Comparison of ENCODE assay signal across 8 mouse cellular contexts in genomic region chr9:40636054-40636453, GRCm38 (mm10). TPM values are rescaled to one million over a fixed set of nuclear protein-coding genes. Genes with fewer than 3 reads are reported as not detected.
DNase-seq lines count a peak whose midpoint lies in the region; ATAC-seq and TF ChIP-seq lines count a peak whose summit lies in the region.

No protein-coding gene starts in this region.

- peak; percentile 98 for TF ChIP-seq CTCF in forebrain, postnatal 0 days (IDR thresholded peaks at IDR 0.05; ENCODE audit: low read depth)
- TF ChIP-seq CTCF in lung, embryonic 14.5 days (IDR thresholded peaks at IDR 0.05; ENCODE audit: low read depth): peak; percentile 96

- whole genome bisulfite sequencing in forebrain, postnatal 0 days: 11% methylated on average over 2 of the region's 2 CpGs
- 18% methylated on average over 2 of the region's 2 CpGs for WGBS in forebrain, embryonic 10.5 days
- WGBS in embryonic facial prominence, embryonic 11.5 days: 20% methylated on average over 2 of the region's 2 CpGs
- 6% methylated on average over 2 of the region's 2 CpGs for WGBS in lung, embryonic 14.5 days

- H3K27ac ChIP-seq in forebrain, postnatal 0 days (ENCODE audit: low read depth, low read length): no peak overlapping the region
- H3K27ac ChIP-seq in forebrain, embryonic 10.5 days: no peak overlapping the region
- H3K27ac ChIP-seq in embryonic facial prominence, embryonic 11.5 days (replicated peaks; ENCODE audit: low read depth, low read length): no peak overlapping the region
- no peak overlapping the region for H3K27ac ChIP-seq in lung, embryonic 14.5 days (ENCODE audit: low read depth)

- no peaks in the 10 kb centered on the region for H3K36me3 ChIP-seq in forebrain, postnatal 0 days (ENCODE audit: insufficient read depth)
- H3K36me3 ChIP-seq in forebrain, embryonic 10.5 days (replicated peaks): no peaks in the 10 kb centered on the region
- H3K36me3 ChIP-seq in embryonic facial prominence, embryonic 11.5 days (replicated peaks; ENCODE audit: control insufficient read depth, insufficient read depth, low read depth, low read length): no peaks in the 10 kb centered on the region
- H3K36me3 ChIP-seq in lung, embryonic 14.5 days (ENCODE audit: insufficient read depth): no peaks in the 10 kb centered on the region

- no peak overlapping the region for H3K4me3 ChIP-seq in forebrain, postnatal 0 days (ENCODE audit: low read depth, low read length)
- H3K4me3 ChIP-seq in forebrain, embryonic 10.5 days: no peak overlapping the region
- no peak overlapping the region for H3K4me3 ChIP-seq in embryonic facial prominence, embryonic 11.5 days (ENCODE audit: low read depth, low read length)
- no peak overlapping the region for H3K4me3 ChIP-seq in lung, embryonic 14.5 days (ENCODE audit: low read depth, low read length)

- peak; percentile 86 for DNase-seq in forebrain, postnatal 0 days
- no peak for DNase-seq in forebrain, embryonic 10.5 days (ENCODE audit: extremely low spot score, low spot score)
- DNase-seq in B cell, adult 2 months: peak; percentile 79 to 82
- peak; percentile 54 for DNase-seq in adrenal gland, postnatal 25 days
- peak; percentile 80 for DNase-seq in embryonic facial prominence, embryonic 11.5 days (ENCODE audit: low spot score)
- peak; percentile 77 for DNase-seq in kidney, adult 9 months
- DNase-seq in lung, embryonic 14.5 days: peak; percentile 87
- peak; percentile 57 for DNase-seq in right cerebral cortex, postnatal 25 days

- H3K4me2 ChIP-seq in forebrain, postnatal 0 days (ENCODE audit: low read depth): no peak overlapping the region
- no peak overlapping the region for H3K4me2 ChIP-seq in embryonic facial prominence, embryonic 11.5 days (ENCODE audit: low read depth, low read length)
- no peak overlapping the region for H3K4me2 ChIP-seq in lung, embryonic 14.5 days

- ATAC-seq in forebrain, postnatal 0 days: peak; percentile 59
- ATAC-seq in embryonic facial prominence, embryonic 11.5 days (replicated peaks; ENCODE audit: insufficient number of reproducible peaks, low FRiP score, low TSS enrichment, low read depth): no peak
- 0 out of 2 replicates have a peak, but pooled peaks have one; percentile 51 for ATAC-seq in lung, embryonic 14.5 days (ENCODE audit: insufficient read depth)

- peaks cover 10% of the 10 kb centered on the region; the same call in 1 of the 2 replicates for H3K4me1 ChIP-seq in forebrain, postnatal 0 days (ENCODE audit: insufficient read depth)
- H3K4me1 ChIP-seq in forebrain, embryonic 10.5 days: peaks cover 34% of the 10 kb centered on the region
- no peaks in the 10 kb centered on the region for H3K4me1 ChIP-seq in embryonic facial prominence, embryonic 11.5 days (ENCODE audit: control insufficient read depth, insufficient read depth, low read length)
- no peaks in the 10 kb centered on the region for H3K4me1 ChIP-seq in lung, embryonic 14.5 days (ENCODE audit: insufficient read depth)

- H3K9me3 ChIP-seq in forebrain, postnatal 0 days (ENCODE audit: low read length): no peaks in the 10 kb centered on the region
- H3K9me3 ChIP-seq in forebrain, embryonic 10.5 days: no peaks in the 10 kb centered on the region
- no peaks in the 10 kb centered on the region for H3K9me3 ChIP-seq in embryonic facial prominence, embryonic 11.5 days (replicated peaks; ENCODE audit: control insufficient read depth, low read length)
- no peaks in the 10 kb centered on the region for H3K9me3 ChIP-seq in lung, embryonic 14.5 days (ENCODE audit: low read depth, low read length)

- no peaks in the 10 kb centered on the region for H3K27me3 ChIP-seq in forebrain, postnatal 0 days (ENCODE audit: insufficient read depth, low read length)
- H3K27me3 ChIP-seq in forebrain, embryonic 10.5 days (ENCODE audit: poor library complexity, severe bottlenecking): peaks cover 9% of the 10 kb centered on the region
- H3K27me3 ChIP-seq in embryonic facial prominence, embryonic 11.5 days (ENCODE audit: control insufficient read depth, insufficient read depth, low read length): no peaks in the 10 kb centered on the region
- no peaks in the 10 kb centered on the region for H3K27me3 ChIP-seq in lung, embryonic 14.5 days (ENCODE audit: insufficient read depth, low read length)

- H3K9ac ChIP-seq in forebrain, postnatal 0 days: no peak overlapping the region
- H3K9ac ChIP-seq in embryonic facial prominence, embryonic 11.5 days (replicated peaks; ENCODE audit: low read length): no peak overlapping the region
- H3K9ac ChIP-seq in lung, embryonic 14.5 days: no peak overlapping the region

RNA-seq across cellular contexts. Expression of gene Gm21915, which starts 34.4 kb away (rescaled TPM):
- total RNA-seq in forebrain, postnatal 0 days (2014; rRNA removed): not detected in 2 replicates
- polyA plus RNA-seq in forebrain, postnatal 0 days (2015; fragmentation: Nextera tagmentation; extraction: Ambion mirVana): not detected in 2 replicates
- polyA plus RNA-seq in forebrain, embryonic 10.5 days (2016; fragmentation: Nextera tagmentation; extraction: Ambion mirVana): not detected in 2 replicates
- not detected in 2 replicates for total RNA-seq in adrenal gland, postnatal 25 days (2021)
- polyA plus RNA-seq in embryonic facial prominence, embryonic 11.5 days (2014; fragmentation: Nextera tagmentation; extraction: Ambion mirVana): not detected in 2 replicates
- not detected in 2 replicates for polyA plus RNA-seq in lung, embryonic 14.5 days (2014; fragmentation: Nextera tagmentation; extraction: Ambion mirVana)

RNA-seq across cellular contexts. Expression of gene Clmp, which starts 49.7 kb away (rescaled TPM):
- total RNA-seq in forebrain, postnatal 0 days (2014; rRNA removed): 68.5 and 75.4 TPM in 2 replicates
- 49.4 and 53.5 TPM in 2 replicates for polyA plus RNA-seq in forebrain, postnatal 0 days (2015; fragmentation: Nextera tagmentation; extraction: Ambion mirVana)
- 14.7 and 15.4 TPM in 2 replicates for polyA plus RNA-seq in forebrain, embryonic 10.5 days (2016; fragmentation: Nextera tagmentation; extraction: Ambion mirVana)
- total RNA-seq in adrenal gland, postnatal 25 days (2021): 2.8 and 5.9 TPM in 2 replicates
- 59.8 and 72.3 TPM in 2 replicates for polyA plus RNA-seq in embryonic facial prominence, embryonic 11.5 days (2014; fragmentation: Nextera tagmentation; extraction: Ambion mirVana)
- polyA plus RNA-seq in lung, embryonic 14.5 days (2014; fragmentation: Nextera tagmentation; extraction: Ambion mirVana): 20.6 TPM in 2 replicates
